Mouse (Mus musculus): ENCODE results near the gene Tor1a. TPM values are rescaled to one million over a fixed set of nuclear protein-coding genes. Genes with fewer than 3 reads are reported as not detected.

Tor1a gene
- polyA plus RNA-seq, 1 experiment from 2014 or later = 71.6 TPM

DNA sequence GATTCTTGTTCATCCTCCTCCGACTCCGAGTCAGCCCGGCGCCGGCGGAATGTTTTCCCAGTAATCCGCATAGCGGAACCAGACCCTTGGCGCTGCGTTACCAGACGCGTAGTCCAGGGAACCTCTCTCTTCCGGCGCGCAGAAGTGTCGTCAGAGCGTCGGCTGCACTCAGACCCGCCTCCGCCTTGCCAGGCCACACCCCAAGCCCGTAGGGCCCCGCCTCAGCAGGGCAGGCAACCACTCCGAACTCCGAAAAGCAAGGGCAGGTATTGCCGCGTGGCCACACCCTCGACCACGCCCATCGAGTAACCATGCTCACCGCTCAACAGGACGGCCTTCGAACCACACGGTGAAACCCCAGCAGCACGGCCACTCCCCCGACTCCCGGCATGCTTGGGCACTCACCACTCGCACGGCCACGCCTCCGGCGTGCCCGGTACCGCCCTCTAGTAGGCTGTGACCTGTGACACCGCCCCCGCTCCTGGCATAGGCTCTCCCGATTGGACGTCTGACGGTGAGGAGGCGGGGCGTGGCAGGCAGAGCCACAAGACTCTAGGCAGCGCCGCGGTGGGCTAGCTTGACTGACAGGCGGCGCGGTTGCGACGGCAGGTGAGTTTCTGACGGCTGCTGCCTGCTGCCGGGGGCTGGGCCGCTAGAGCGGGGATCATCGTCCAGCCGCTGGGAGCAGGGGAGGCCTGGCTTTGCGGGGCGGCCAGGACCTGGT, 14.2 kb upstream of the Tor1a start, which contains the start of the genes BC005624 and Usp20:
TSS of gene BC005624 (minus strand) at position 412 of the 724 bp plus-strand sequence.
TSS of gene Usp20 (plus strand) at position 490 of the 724 bp plus-strand sequence.
- H3K27ac ChIP-seq (ENCODE audit: low read depth) = no peak within 1 kb of the TSS
- ATAC-seq (ENCODE audit: insufficient read depth) (peak; percentile 98), DNase-seq (peak; percentile 100)
- H3K27me3 ChIP-seq (ENCODE audit: insufficient read depth, low read length) = no peaks in the 10 kb centered on the region
- no peaks in the 10 kb centered on the region for H3K9me3 ChIP-seq (ENCODE audit: low read depth, low read length)
- under 1% methylated on average over 66 of the region's 66 CpGs for WGBS
- peaks cover 21% of the 10 kb centered on the region for H3K36me3 ChIP-seq (ENCODE audit: insufficient read depth)
- peak within 1 kb of the TSS; percentile 65 for H3K4me3 ChIP-seq (ENCODE audit: low read depth, low read length)
- H3K9ac ChIP-seq = peak within 1 kb of the TSS; percentile 61
- H3K4me1 ChIP-seq (ENCODE audit: insufficient read depth) = peaks cover 7% of the 10 kb centered on the region
- peak within 1 kb of the TSS; percentile 86 for H3K4me2 ChIP-seq
- 0 out of 2 replicates have a peak, but pooled peaks have one; percentile 31 for TF ChIP-seq CTCF (IDR thresholded peaks at IDR 0.05; ENCODE audit: low read depth)

DNA sequence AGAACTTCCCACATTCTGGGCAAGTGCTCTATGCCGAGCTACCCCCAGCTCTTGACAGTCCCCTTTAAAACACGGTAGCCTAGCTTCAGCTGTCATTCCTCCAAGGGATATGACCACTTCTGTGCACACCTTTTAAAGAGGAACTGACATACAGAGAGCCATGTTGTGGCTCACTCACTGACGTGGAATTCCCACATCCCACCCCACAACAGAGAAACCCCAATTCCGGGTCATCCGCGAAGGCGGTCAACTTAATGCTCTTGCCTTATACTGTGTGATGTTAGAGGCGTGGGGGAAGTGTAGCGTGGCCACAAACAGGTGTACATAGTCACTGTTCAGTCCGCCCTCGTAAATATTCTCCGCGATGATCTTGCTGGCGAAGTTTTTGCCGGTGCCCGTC, 907 bp downstream of the Tor1a start:
- Histone ChIP-seq H3K4me1 (ENCODE audit: insufficient read depth) (peaks cover 10% of the 10 kb centered on the region), H3K27ac (ENCODE audit: low read depth) (peak overlapping the region; percentile 72; the same call in 1 of the 2 replicates), H3K9me3 (ENCODE audit: low read depth, low read length) (no peaks in the 10 kb centered on the region), H3K36me3 (ENCODE audit: insufficient read depth) (peaks cover 43% of the 10 kb centered on the region), H3K9ac (peak overlapping the region; percentile 89), H3K4me3 (ENCODE audit: low read depth, low read length) (peak overlapping the region; percentile 96), H3K27me3 (ENCODE audit: insufficient read depth, low read length) (no peaks in the 10 kb centered on the region), H3K4me2 (peak overlapping the region; percentile 93)
- ATAC-seq (ENCODE audit: insufficient read depth) = no peak; the same call in 1 of the 2 replicates
- WGBS = 18% methylated on average over 16 of the region's 16 CpGs
- DNase-seq = peak; percentile 5
- no peak for TF ChIP-seq CTCF (IDR thresholded peaks at IDR 0.05; ENCODE audit: low read depth)

DNA sequence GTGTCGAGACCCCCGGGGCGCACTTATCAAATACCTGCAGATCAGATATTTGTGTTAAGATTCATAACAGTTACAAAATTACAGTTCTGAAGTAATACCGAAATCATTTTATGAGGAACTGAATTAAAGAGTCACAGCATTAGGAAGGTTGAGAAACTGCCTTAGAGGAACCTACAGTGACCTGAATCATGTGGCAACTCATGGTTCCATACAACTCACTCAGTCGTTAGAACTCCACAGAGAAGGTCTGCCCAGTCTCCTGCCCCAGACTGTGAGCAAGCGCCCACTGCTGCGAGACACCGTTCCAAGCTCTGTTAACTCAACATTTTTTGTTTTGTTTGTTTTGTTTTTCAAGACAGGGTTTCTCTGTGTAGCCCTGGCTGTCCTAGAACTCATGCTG, 2.1 kb downstream of the Tor1a start:
- WGBS = 91% methylated on average over 8 of the region's 8 CpGs
- DNase-seq (no peak), ATAC-seq (ENCODE audit: insufficient read depth) (no peak)
- H3K4me3 ChIP-seq (ENCODE audit: low read depth, low read length) = no peak overlapping the region
- TF ChIP-seq CTCF (IDR thresholded peaks at IDR 0.05; ENCODE audit: low read depth) = no peak
- no peaks in the 10 kb centered on the region for H3K9me3 ChIP-seq (ENCODE audit: low read depth, low read length)
- H3K4me1 ChIP-seq (ENCODE audit: insufficient read depth) = peaks cover 10% of the 10 kb centered on the region
- H3K27me3 ChIP-seq (ENCODE audit: insufficient read depth, low read length) = no peaks in the 10 kb centered on the region
- no peak overlapping the region for H3K4me2 ChIP-seq
- no peak overlapping the region for H3K27ac ChIP-seq (ENCODE audit: low read depth)
- H3K9ac ChIP-seq = no peak overlapping the region
- H3K36me3 ChIP-seq (ENCODE audit: insufficient read depth) = peaks cover 54% of the 10 kb centered on the region

GRCm38 (mm10) chr2:30962570-30963254, 5.0 kb downstream of the Tor1a start:
- Histone ChIP-seq H3K27ac (ENCODE audit: low read depth) (no peak overlapping the region), H3K4me3 (ENCODE audit: low read depth, low read length) (no peak overlapping the region), H3K4me2 (no peak overlapping the region), H3K4me1 (ENCODE audit: insufficient read depth) (peaks cover 10% of the 10 kb centered on the region), H3K9ac (no peak overlapping the region), H3K36me3 (ENCODE audit: insufficient read depth) (peaks cover 83% of the 10 kb centered on the region), H3K9me3 (ENCODE audit: low read depth, low read length) (no peaks in the 10 kb centered on the region), H3K27me3 (ENCODE audit: insufficient read depth, low read length) (no peaks in the 10 kb centered on the region)
- WGBS = 78% methylated on average over 11 of the region's 11 CpGs
- no peak for DNase-seq
- ATAC-seq (ENCODE audit: insufficient read depth) = no peak
- TF ChIP-seq CTCF (IDR thresholded peaks at IDR 0.05; ENCODE audit: low read depth) = no peak

DNA sequence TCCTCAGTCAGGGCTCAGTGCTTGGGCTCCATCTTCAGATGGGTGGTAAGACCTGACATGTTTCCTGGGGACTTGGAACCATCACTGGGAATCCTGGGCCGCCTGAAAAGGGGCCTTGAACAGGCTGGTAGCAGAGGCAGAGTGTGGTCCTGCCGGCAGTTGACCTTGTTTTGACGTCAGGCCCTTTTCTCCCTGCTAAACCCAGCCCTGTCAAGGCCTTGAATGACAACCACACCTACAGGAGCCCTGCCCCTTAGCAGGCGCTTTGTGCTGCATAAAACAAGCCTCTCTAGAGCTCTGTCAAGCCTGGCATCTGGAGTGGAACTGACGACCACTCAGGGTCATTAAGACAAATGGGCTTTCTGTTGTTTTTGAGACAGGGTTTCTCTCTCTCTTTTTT, 7.9 kb downstream of the Tor1a start:
- no peak for ATAC-seq (ENCODE audit: insufficient read depth)
- H3K4me2 ChIP-seq = no peak overlapping the region
- no peak overlapping the region for H3K27ac ChIP-seq (ENCODE audit: low read depth)
- TF ChIP-seq CTCF (IDR thresholded peaks at IDR 0.05; ENCODE audit: low read depth) = no peak
- no peak overlapping the region for H3K4me3 ChIP-seq (ENCODE audit: low read depth, low read length)
- H3K27me3 ChIP-seq (ENCODE audit: insufficient read depth, low read length) = no peaks in the 10 kb centered on the region
- no peak for DNase-seq
- 30% methylated on average over 5 of the region's 5 CpGs for WGBS
- no peaks in the 10 kb centered on the region for H3K4me1 ChIP-seq (ENCODE audit: insufficient read depth)
- no peaks in the 10 kb centered on the region for H3K9me3 ChIP-seq (ENCODE audit: low read depth, low read length)
- peaks cover 93% of the 10 kb centered on the region for H3K36me3 ChIP-seq (ENCODE audit: insufficient read depth)
- H3K9ac ChIP-seq = no peak overlapping the region

GRCm38 (mm10) chr2:30958726-30959125, 9.0 kb downstream of the Tor1a start:
- Histone ChIP-seq H3K9ac (no peak overlapping the region), H3K27ac (ENCODE audit: low read depth) (no peak overlapping the region), H3K4me1 (ENCODE audit: insufficient read depth) (peaks cover 8% of the 10 kb centered on the region), H3K4me3 (ENCODE audit: low read depth, low read length) (no peak overlapping the region), H3K27me3 (ENCODE audit: insufficient read depth, low read length) (no peaks in the 10 kb centered on the region), H3K36me3 (ENCODE audit: insufficient read depth) (peaks cover 83% of the 10 kb centered on the region), H3K9me3 (ENCODE audit: low read depth, low read length) (no peaks in the 10 kb centered on the region), H3K4me2 (no peak overlapping the region)
- TF ChIP-seq CTCF (IDR thresholded peaks at IDR 0.05; ENCODE audit: low read depth) = no peak
- DNase-seq = no peak
- 87% methylated on average over 14 of the region's 14 CpGs for whole genome bisulfite sequencing
- no peak for ATAC-seq (ENCODE audit: insufficient read depth)

GRCm38 (mm10) chr2:30957511-30957910, 10.2 kb downstream of the Tor1a start:
- Histone ChIP-seq H3K27me3 (ENCODE audit: insufficient read depth, low read length) (no peaks in the 10 kb centered on the region), H3K4me1 (ENCODE audit: insufficient read depth) (peaks cover 9% of the 10 kb centered on the region), H3K9ac (no peak overlapping the region), H3K9me3 (ENCODE audit: low read depth, low read length) (no peaks in the 10 kb centered on the region), H3K27ac (ENCODE audit: low read depth) (no peak overlapping the region), H3K4me2 (no peak overlapping the region), H3K36me3 (ENCODE audit: insufficient read depth) (peaks cover 74% of the 10 kb centered on the region), H3K4me3 (ENCODE audit: low read depth, low read length) (no peak overlapping the region)
- 86% methylated on average over 4 of the region's 4 CpGs for WGBS
- ATAC-seq (ENCODE audit: insufficient read depth) (no peak), DNase-seq (no peak)
- no peak for TF ChIP-seq CTCF (IDR thresholded peaks at IDR 0.05; ENCODE audit: low read depth)
